Mouse (Mus musculus) monocyte, adult 5-6 weeks (primary cell): ENCODE data around the gene Atp5j. TPM values are rescaled to one million over a fixed set of nuclear protein-coding genes. Genes with fewer than 3 reads are reported as not detected.

Source experiments
- ATAC-seq: fragments of 153-309, 156-312 bp; replicated peaks from 2 replicates; pipeline ENCODE4 v1.8.0; 2017; ENCODE audit warnings: mild to moderate bottlenecking; ENCODE audit not compliant: low TSS enrichment, insufficient number of reproducible peaks, severe bottlenecking, poor library complexity, low FRiP score
- total RNA-seq: library from RNA; stranded (forward); fragments of 200-1000, 200-491, 200-594 nt; gene quantifications from 3 replicates; pipeline ENCODE4 v1.2.3, GENCODE M21; 2017

Gene Atp5j
- total RNA-seq, 1 experiment from 2014 or later = 161 TPM

GRCm38 (mm10) chr16:84814511-84814910 is 20.9 kb downstream of the Atp5j start:
- 0 out of 2 replicates have a peak, but pooled peaks have one; percentile 29 for ATAC-seq

- no peak for ATAC-seq
Measured at GRCm38 (mm10) chr16:84813852-84814251, 21.6 kb downstream of the Atp5j start.

GRCm38 (mm10) chr16:84810254-84810653 is 25.2 kb downstream of the Atp5j start:
- ATAC-seq = no peak

- no peak for ATAC-seq
Measured at GRCm38 (mm10) chr16:84807874-84808273, 27.6 kb downstream of the Atp5j start.

GRCm38 (mm10) chr16:84806175-84806574 is 29.2 kb downstream of the Atp5j start:
- no peak for ATAC-seq

- no peak for ATAC-seq
Measured at GRCm38 (mm10) chr16:84804866-84805265, 30.6 kb downstream of the Atp5j start.

- 0 out of 2 replicates have a peak, but pooled peaks have one; percentile 22 for ATAC-seq
Measured at GRCm38 (mm10) chr16:84802217-84802616, 33.2 kb downstream of the Atp5j start.

- ATAC-seq = no peak
Measured at GRCm38 (mm10) chr16:84800038-84800437, 35.4 kb downstream of the Atp5j start.

- no peak for ATAC-seq
Measured at GRCm38 (mm10) chr16:84796678-84797077, 38.7 kb downstream of the Atp5j start.

GRCm38 (mm10) chr16:84795337-84795736 is 40.1 kb downstream of the Atp5j start:
- ATAC-seq = no peak

GRCm38 (mm10) chr16:84793401-84793800 is 42.0 kb downstream of the Atp5j start:
- no peak for ATAC-seq

GRCm38 (mm10) chr16:84790595-84791165 is 44.7 kb downstream of the Atp5j start:
- ATAC-seq = no peak

GRCm38 (mm10) chr16:84784966-84785365 is 50.5 kb downstream of the Atp5j start:
- no peak for ATAC-seq

- no peak for ATAC-seq
Measured at GRCm38 (mm10) chr16:84783279-84783678, 52.1 kb downstream of the Atp5j start.

GRCm38 (mm10) chr16:84779718-84780117 is 55.7 kb downstream of the Atp5j start:
- no peak for ATAC-seq

GRCm38 (mm10) chr16:84778861-84779630 is 56.4 kb downstream of the Atp5j start:
- ATAC-seq = no peak

GRCm38 (mm10) chr16:84778431-84778830 is 57.0 kb downstream of the Atp5j start:
- ATAC-seq = no peak
